Mouse (Mus musculus) midbrain, embryonic 14.5 days (tissue): ENCODE measurements around the gene Aurka. TPM values are rescaled to one million over a fixed set of nuclear protein-coding genes. Genes with fewer than 3 reads are reported as not detected.
A peak's percentile ranks its signal among the peaks of the same experiment; 100 is the strongest.

Source experiments
- ATAC-seq: fragments of 200-750 bp; cut with Nextera tagmentation; 2 replicates; pipeline ENCODE4 v1.8.0; 2017; ENCODE audit warnings: moderate number of reproducible peaks, moderate library complexity; ENCODE audit not compliant: low FRiP score, low TSS enrichment
- DNase-seq: peaks from one replicate; pipeline ENCODE4 v3.0.0-alpha.2; 2015
- H3K27ac ChIP-seq: fragments of 300-500 bp; sonication (generic); replicated peaks from 2 replicates; pipeline ENCODE4 v1.5.1; 2014; ENCODE audit warnings: mild to moderate bottlenecking, low read depth, low read length, moderate library complexity
- H3K27me3 ChIP-seq: fragments of 300-500 bp; sonication (generic); 2 replicates; pipeline ENCODE4 v1.6.1; 2014; ENCODE audit warnings: low read length, control low read depth, mixed read lengths; ENCODE audit not compliant: control insufficient read depth, insufficient read depth
- H3K36me3 ChIP-seq: fragments of 300-500 bp; sonication (generic); 2 replicates; pipeline ENCODE4 v1.6.1; 2014; ENCODE audit warnings: low read length, control low read depth; ENCODE audit not compliant: control insufficient read depth, insufficient read depth
- H3K4me1 ChIP-seq: fragments of 300-500 bp; sonication (generic); 2 replicates; pipeline ENCODE4 v1.6.1; 2014; ENCODE audit warnings: mild to moderate bottlenecking, antibody characterized with exemption, low read length, control low read depth; ENCODE audit not compliant: control insufficient read depth, insufficient read depth
- H3K4me2 ChIP-seq: fragments of 300-500 bp; sonication (generic); 2 replicates; pipeline ENCODE4 v1.6.1; 2014; ENCODE audit warnings: mild to moderate bottlenecking, low read length, moderate library complexity
- H3K4me3 ChIP-seq: fragments of 300-500 bp; sonication (generic); replicated peaks from 2 replicates; pipeline ENCODE4 v1.5.1; 2014; ENCODE audit warnings: low read depth, low read length
- H3K9ac ChIP-seq: fragments of 300-500 bp; sonication (generic); replicated peaks from 2 replicates; pipeline ENCODE4 v1.6.1; 2014; ENCODE audit warnings: mild to moderate bottlenecking, low read length, moderate library complexity
- H3K9me3 ChIP-seq: fragments of 300-500 bp; sonication (generic); 2 replicates; pipeline ENCODE4 v1.6.1; 2016; ENCODE audit warnings: low read length, control low read depth, mixed read lengths; ENCODE audit not compliant: control insufficient read depth
- WGBS: fragments of 180-500 bp; shearing (Covaris S2); extraction: QIAGEN DNeasy Blood & Tissue Kit; methylation state at CpG from one replicate; pipeline ENCODE4 v1.1.7; 2014; 5-methylcytosine and 5-hydroxymethylcytosine counted together
- polyA plus RNA-seq: library from polyadenylated mRNA; unstranded; fragments of >200 nt; fragmentation: Nextera tagmentation; extraction: Ambion mirVana; gene quantifications from 2 replicates; pipeline ENCODE4 v1.2.1, GENCODE M21; 2014

Aurka gene
- polyA plus RNA-seq = 14.0 and 25.4 TPM in 2 replicates

DNA sequence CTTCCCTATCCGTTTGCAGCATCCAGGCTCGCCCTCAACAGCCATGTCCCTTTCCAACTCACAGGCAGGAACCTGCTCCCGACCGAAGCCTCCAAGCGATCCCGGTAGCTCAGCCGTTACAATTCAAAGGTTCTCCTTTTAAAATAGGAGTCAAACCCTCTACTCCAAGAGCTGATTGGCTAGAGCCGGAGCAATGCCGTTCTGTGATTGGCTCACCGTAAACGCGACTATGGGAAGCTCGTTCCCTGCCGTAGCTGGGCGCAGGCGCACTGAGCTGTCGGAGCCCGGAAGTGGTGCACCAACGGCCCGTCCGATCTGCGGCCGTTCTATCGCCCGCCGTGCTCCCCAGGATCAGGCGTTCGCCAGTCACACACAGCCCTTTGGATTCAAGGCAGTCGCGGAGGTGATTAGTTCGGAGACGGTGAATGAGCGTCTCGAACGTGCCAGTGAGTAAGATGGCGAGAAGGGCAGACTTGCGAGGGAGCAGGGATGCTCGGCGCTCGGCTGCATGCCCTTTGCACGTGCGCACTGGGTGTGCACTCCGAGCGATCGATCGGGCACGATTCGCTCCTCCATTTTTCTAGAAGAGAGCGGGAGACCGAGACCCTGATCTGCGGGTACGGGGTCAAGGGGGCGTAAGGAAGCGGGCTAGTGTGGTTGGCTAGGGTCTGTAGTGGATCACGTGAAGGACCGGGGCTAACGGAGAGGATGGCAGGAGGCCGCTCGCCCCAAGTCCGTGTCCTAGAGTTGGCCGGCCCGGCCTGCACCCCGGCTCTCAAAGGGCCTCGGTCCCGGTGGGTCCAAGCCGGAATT, at the start of gene Aurka, which contains the start of gene Cstf1:
Gene Aurka, minus strand, starts transcription at position 125 of the 813 bp plus-strand sequence.
Gene Cstf1, plus strand, starts transcription at position 271 of the 813 bp plus-strand sequence.
- DNase-seq (peak; percentile 97), ATAC-seq (peak; percentile 98)
- H3K4me2 ChIP-seq = peak within 1 kb of the TSS; percentile 87
- peaks cover 27% of the 10 kb centered on the region for H3K36me3 ChIP-seq
- WGBS = under 1% methylated on average over 66 of the region's 66 CpGs
- peak within 1 kb of the TSS; percentile 83 for H3K4me3 ChIP-seq
- H3K27ac ChIP-seq = peak within 1 kb of the TSS; percentile 86
- H3K27me3 ChIP-seq = no peaks in the 10 kb centered on the region
- peak within 1 kb of the TSS; percentile 87 for H3K9ac ChIP-seq
- no peaks in the 10 kb centered on the region for H3K9me3 ChIP-seq
- peaks cover 13% of the 10 kb centered on the region for H3K4me1 ChIP-seq

DNA sequence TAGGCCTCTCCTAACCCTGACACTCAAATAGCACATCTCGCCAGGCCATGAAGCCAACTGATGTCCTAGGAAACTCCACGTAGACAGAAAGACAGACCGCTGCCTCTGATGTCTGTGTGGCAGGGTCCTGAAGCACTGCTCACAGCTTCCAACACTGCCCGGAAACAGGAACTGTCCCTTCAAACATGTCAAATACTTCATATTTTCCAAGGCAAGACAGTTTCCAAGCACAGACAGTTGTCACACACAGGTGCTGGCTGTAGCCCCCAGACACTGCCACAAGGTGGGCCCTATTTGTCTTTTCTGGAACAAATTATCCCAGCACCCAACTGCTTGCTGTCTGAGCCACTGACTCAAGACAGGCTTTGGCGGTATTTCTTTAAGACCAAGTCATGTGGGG, 47.9 kb upstream of the Aurka start:
- WGBS = 90% methylated on average over 5 of the region's 5 CpGs
- Histone ChIP-seq H3K9ac (no peak overlapping the region), H3K4me2 (no peak overlapping the region), H3K4me1 (no peaks in the 10 kb centered on the region), H3K27ac (no peak overlapping the region), H3K27me3 (no peaks in the 10 kb centered on the region), H3K36me3 (no peaks in the 10 kb centered on the region), H3K9me3 (no peaks in the 10 kb centered on the region), H3K4me3 (no peak overlapping the region)
- ATAC-seq (no peak), DNase-seq (no peak)

DNA sequence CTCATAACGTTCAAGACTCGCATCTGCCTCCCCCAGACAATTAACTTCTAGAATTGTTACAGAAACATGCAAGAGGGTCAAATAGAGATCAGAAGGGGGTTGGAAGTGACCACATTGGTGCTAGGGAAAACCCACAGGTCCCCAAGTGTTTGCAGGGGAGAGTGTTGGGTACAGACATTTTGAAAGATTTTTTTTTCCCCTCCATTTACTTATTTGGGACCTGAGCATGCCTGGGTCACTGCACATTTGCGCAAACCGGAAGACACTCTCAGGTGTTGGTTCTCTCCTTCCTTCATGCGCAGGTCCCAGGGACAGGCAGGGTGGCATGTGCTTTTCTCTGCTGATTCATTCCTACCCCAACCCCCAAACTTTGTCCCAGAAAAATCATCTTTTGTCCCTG, 46.5 kb upstream of the Aurka start:
- DNase-seq = no peak
- Histone ChIP-seq H3K4me2 (no peak overlapping the region), H3K36me3 (no peaks in the 10 kb centered on the region), H3K9me3 (no peaks in the 10 kb centered on the region), H3K27ac (no peak overlapping the region), H3K4me1 (no peaks in the 10 kb centered on the region), H3K9ac (no peak overlapping the region), H3K4me3 (no peak overlapping the region), H3K27me3 (no peaks in the 10 kb centered on the region)
- 89% methylated on average over 5 of the region's 5 CpGs for WGBS
- ATAC-seq = no peak

GRCm38 (mm10) chr2:172416218-172416617, 45.9 kb upstream of the Aurka start:
- no peak overlapping the region for H3K27ac ChIP-seq
- ATAC-seq = no peak
- no peaks in the 10 kb centered on the region for H3K4me1 ChIP-seq
- H3K9me3 ChIP-seq = no peaks in the 10 kb centered on the region
- 55% methylated on average over 12 of the region's 12 CpGs for WGBS
- DNase-seq = no peak
- H3K36me3 ChIP-seq = no peaks in the 10 kb centered on the region
- H3K9ac ChIP-seq = no peak overlapping the region
- no peak overlapping the region for H3K4me2 ChIP-seq
- H3K4me3 ChIP-seq = no peak overlapping the region
- H3K27me3 ChIP-seq = no peaks in the 10 kb centered on the region

GRCm38 (mm10) chr2:172413894-172414293, 43.6 kb upstream of the Aurka start:
- ATAC-seq (no peak), DNase-seq (no peak)
- no peaks in the 10 kb centered on the region for H3K4me1 ChIP-seq
- no peaks in the 10 kb centered on the region for H3K27me3 ChIP-seq
- H3K4me3 ChIP-seq = no peak overlapping the region
- H3K36me3 ChIP-seq = no peaks in the 10 kb centered on the region
- 60% methylated on average over 5 of the region's 5 CpGs for WGBS
- no peaks in the 10 kb centered on the region for H3K9me3 ChIP-seq
- no peak overlapping the region for H3K9ac ChIP-seq
- H3K4me2 ChIP-seq = no peak overlapping the region
- H3K27ac ChIP-seq = no peak overlapping the region

- Histone ChIP-seq H3K4me1 (no peaks in the 10 kb centered on the region), H3K4me2 (no peak overlapping the region), H3K9me3 (no peaks in the 10 kb centered on the region), H3K27me3 (no peaks in the 10 kb centered on the region), H3K9ac (no peak overlapping the region), H3K36me3 (no peaks in the 10 kb centered on the region), H3K4me3 (no peak overlapping the region), H3K27ac (no peak overlapping the region)
- ATAC-seq = no peak
- WGBS = 25% methylated on average over 4 of the region's 4 CpGs
- DNase-seq = no peak
These were observed 42.9 kb upstream of the Aurka start for GRCm38 (mm10) chr2:172413273-172413672.

DNA sequence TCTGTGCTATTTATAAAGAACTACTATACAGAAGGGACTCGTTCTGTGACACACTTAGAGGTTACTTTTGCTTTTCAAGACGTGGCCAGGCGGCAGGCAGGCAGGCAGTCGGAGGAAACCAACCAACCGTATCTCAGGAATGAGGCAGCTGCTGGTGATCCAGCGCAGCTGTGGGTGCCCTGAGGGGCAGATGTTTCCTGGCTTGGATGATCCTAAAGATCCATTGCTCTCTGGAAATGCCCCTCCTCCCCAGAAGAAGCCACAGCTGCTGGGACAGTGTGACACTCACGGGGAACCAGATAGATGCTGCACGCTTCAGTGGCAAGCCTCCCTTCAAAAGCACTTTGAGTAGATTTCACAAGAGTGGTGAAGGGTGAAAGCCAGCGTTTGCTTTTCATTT, 42.1 kb upstream of the Aurka start:
- Histone ChIP-seq H3K4me1 (no peaks in the 10 kb centered on the region), H3K4me3 (no peak overlapping the region), H3K4me2 (peak overlapping the region; percentile 17; the same call in 1 of the 2 replicates), H3K9me3 (no peaks in the 10 kb centered on the region), H3K9ac (no peak overlapping the region), H3K27me3 (no peaks in the 10 kb centered on the region), H3K36me3 (no peaks in the 10 kb centered on the region), H3K27ac (no peak overlapping the region)
- 3% methylated on average over 9 of the region's 9 CpGs for WGBS
- ATAC-seq (no peak), DNase-seq (peak; percentile 56)

DNA sequence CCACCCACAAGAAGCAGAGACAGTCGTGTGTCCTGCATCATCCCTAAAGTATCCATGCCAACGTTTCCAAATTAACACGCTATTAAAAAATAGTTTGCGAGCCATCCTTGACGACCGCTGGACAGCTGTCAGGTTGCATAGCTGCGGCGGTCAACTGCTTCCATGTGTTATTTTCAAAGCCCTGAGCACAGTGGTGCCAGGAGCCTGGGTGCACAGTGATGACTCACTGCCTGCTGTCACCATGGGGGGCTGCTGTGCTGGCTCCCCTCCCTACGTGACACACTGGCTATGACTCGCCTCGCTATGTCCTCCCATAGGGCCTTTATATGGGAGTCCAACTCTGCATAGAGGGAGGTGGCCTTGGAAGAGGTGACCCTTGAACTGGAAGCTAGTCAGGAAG, 40.8 kb upstream of the Aurka start:
- no peak for ATAC-seq
- H3K9ac ChIP-seq = no peak overlapping the region
- H3K36me3 ChIP-seq = no peaks in the 10 kb centered on the region
- no peak overlapping the region for H3K4me2 ChIP-seq
- no peak for DNase-seq
- WGBS = 84% methylated on average over 11 of the region's 11 CpGs
- no peaks in the 10 kb centered on the region for H3K27me3 ChIP-seq
- H3K9me3 ChIP-seq = no peaks in the 10 kb centered on the region
- H3K27ac ChIP-seq = no peak overlapping the region
- no peaks in the 10 kb centered on the region for H3K4me1 ChIP-seq
- no peak overlapping the region for H3K4me3 ChIP-seq

DNA sequence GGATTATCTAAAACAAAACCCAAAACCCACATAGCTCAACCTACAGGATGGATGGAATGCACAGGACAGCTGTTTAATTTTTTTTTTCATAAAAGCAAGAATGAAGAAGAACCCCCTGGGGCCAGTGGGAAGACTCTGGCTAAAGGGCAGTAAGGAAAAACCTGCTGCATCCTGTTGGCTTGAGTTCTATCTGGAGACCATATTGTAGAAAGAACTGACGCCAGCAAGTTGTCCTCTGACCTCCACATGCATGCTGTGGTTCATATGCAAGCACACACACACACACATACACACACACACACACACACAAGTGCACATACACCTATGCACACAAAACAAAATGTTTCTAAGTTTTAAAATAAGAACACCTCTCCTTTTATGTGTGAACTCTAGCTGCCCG, 40.4 kb upstream of the Aurka start:
- no peak overlapping the region for H3K4me3 ChIP-seq
- no peak overlapping the region for H3K27ac ChIP-seq
- H3K9ac ChIP-seq = no peak overlapping the region
- WGBS = 81% methylated on average over 2 of the region's 2 CpGs
- H3K27me3 ChIP-seq = no peaks in the 10 kb centered on the region
- no peak for DNase-seq
- ATAC-seq = no peak
- H3K9me3 ChIP-seq = no peaks in the 10 kb centered on the region
- H3K36me3 ChIP-seq = no peaks in the 10 kb centered on the region
- H3K4me2 ChIP-seq = no peak overlapping the region
- H3K4me1 ChIP-seq = no peaks in the 10 kb centered on the region
